Mouse (Mus musculus): ENCODE results near the gene Ifih1.

- TF ChIP-seq CTCF (conservative IDR thresholded peaks at IDR 0.05; ENCODE audit: low read length) (no peak), NANOG (IDR thresholded peaks at IDR 0.05; ENCODE audit: borderline replicate concordance, low read length) (no peak), POU5F1 (IDR thresholded peaks at IDR 0.05; ENCODE audit: borderline replicate concordance, low read length) (no peak)
Measured at GRCm38 (mm10) chr2:62670767-62671166, 24.7 kb upstream of the Ifih1 start.
